Mouse (Mus musculus): ENCODE data around the gene Ogfod3. TPM values are rescaled to one million over a fixed set of nuclear protein-coding genes. Genes with fewer than 3 reads are reported as not detected.
A peak's percentile ranks its signal among the peaks of the same experiment; 100 is the strongest.

The Ogfod3 gene
- polyA plus RNA-seq, 1 experiment from 2014 or later = 37.9 TPM

- peak; percentile 77 for TF ChIP-seq CTCF (IDR thresholded peaks at IDR 0.05; ENCODE audit: low read depth)
- H3K4me1 ChIP-seq (replicated peaks; ENCODE audit: insufficient read depth, low read length) = no peaks in the 10 kb centered on the region
- H3K36me3 ChIP-seq (ENCODE audit: insufficient read depth, low read length) = no peaks in the 10 kb centered on the region
- no peak overlapping the region for H3K4me3 ChIP-seq (replicated peaks; ENCODE audit: low read depth, low read length)
- no peak overlapping the region for H3K4me2 ChIP-seq (ENCODE audit: low read length)
- no peak overlapping the region for H3K27ac ChIP-seq
- ATAC-seq (replicated peaks; ENCODE audit: low FRiP score, low read depth) (no peak), DNase-seq (ENCODE audit: low spot score) (peak; percentile 73)
- H3K27me3 ChIP-seq (ENCODE audit: insufficient read depth, low read length) = no peaks in the 10 kb centered on the region
- no peak overlapping the region for H3K9ac ChIP-seq (ENCODE audit: low read depth, low read length)
- no peaks in the 10 kb centered on the region for H3K9me3 ChIP-seq (replicated peaks; ENCODE audit: low read length)
- whole genome bisulfite sequencing = 38% methylated on average over 11 of the region's 11 CpGs
These were observed 2.9 kb downstream of the Ogfod3 start for GRCm38 (mm10) chr11:121201436-121202198.

- Histone ChIP-seq H3K4me3 (replicated peaks; ENCODE audit: low read depth, low read length) (no peak overlapping the region), H3K9ac (ENCODE audit: low read depth, low read length) (no peak overlapping the region), H3K4me2 (ENCODE audit: low read length) (no peak overlapping the region), H3K9me3 (replicated peaks; ENCODE audit: low read length) (no peaks in the 10 kb centered on the region), H3K4me1 (replicated peaks; ENCODE audit: insufficient read depth, low read length) (no peaks in the 10 kb centered on the region), H3K27ac (no peak overlapping the region), H3K36me3 (ENCODE audit: insufficient read depth, low read length) (peaks cover 3% of the 10 kb centered on the region; the same call in 1 of the 2 replicates), H3K27me3 (ENCODE audit: insufficient read depth, low read length) (no peaks in the 10 kb centered on the region)
- TF ChIP-seq CTCF (IDR thresholded peaks at IDR 0.05; ENCODE audit: low read depth) = no peak
- 82% methylated on average over 6 of the region's 6 CpGs for WGBS
- DNase-seq (ENCODE audit: low spot score) (no peak), ATAC-seq (replicated peaks; ENCODE audit: low FRiP score, low read depth) (no peak)
These were observed 3.7 kb downstream of the Ogfod3 start for GRCm38 (mm10) chr11:121200781-121201180.

- no peak for DNase-seq (ENCODE audit: low spot score)
These were observed 4.7 kb downstream of the Ogfod3 start for GRCm38 (mm10) chr11:121199851-121200250.

GRCm38 (mm10) chr11:121198622-121199021 lies 5.9 kb downstream of the Ogfod3 start:
- Histone ChIP-seq H3K9ac (ENCODE audit: low read depth, low read length) (no peak overlapping the region), H3K4me3 (replicated peaks; ENCODE audit: low read depth, low read length) (no peak overlapping the region), H3K36me3 (ENCODE audit: insufficient read depth, low read length) (peaks cover 3% of the 10 kb centered on the region; the same call in 1 of the 2 replicates), H3K9me3 (replicated peaks; ENCODE audit: low read length) (no peaks in the 10 kb centered on the region), H3K4me2 (ENCODE audit: low read length) (no peak overlapping the region), H3K27me3 (ENCODE audit: insufficient read depth, low read length) (no peaks in the 10 kb centered on the region), H3K4me1 (replicated peaks; ENCODE audit: insufficient read depth, low read length) (no peaks in the 10 kb centered on the region), H3K27ac (no peak overlapping the region)
- no peak for TF ChIP-seq CTCF (IDR thresholded peaks at IDR 0.05; ENCODE audit: low read depth)
- no peak for ATAC-seq (replicated peaks; ENCODE audit: low FRiP score, low read depth)
- peak; percentile 9 for DNase-seq (ENCODE audit: low spot score)
- WGBS = 24% methylated on average over 2 of the region's 2 CpGs

More at GRCm38 (mm10) chr11:121199851-121200250, 4.7 kb downstream of the Ogfod3 start:
- ATAC-seq (replicated peaks; ENCODE audit: low FRiP score, low read depth) = no peak
- 82% methylated on average over 4 of the region's 4 CpGs for WGBS
- Histone ChIP-seq H3K4me1 (replicated peaks; ENCODE audit: insufficient read depth, low read length) (no peaks in the 10 kb centered on the region), H3K4me2 (ENCODE audit: low read length) (no peak overlapping the region), H3K27me3 (ENCODE audit: insufficient read depth, low read length) (no peaks in the 10 kb centered on the region), H3K9me3 (replicated peaks; ENCODE audit: low read length) (no peaks in the 10 kb centered on the region), H3K36me3 (ENCODE audit: insufficient read depth, low read length) (peaks cover 3% of the 10 kb centered on the region; the same call in 1 of the 2 replicates), H3K4me3 (replicated peaks; ENCODE audit: low read depth, low read length) (no peak overlapping the region), H3K27ac (no peak overlapping the region), H3K9ac (ENCODE audit: low read depth, low read length) (no peak overlapping the region)
- no peak for TF ChIP-seq CTCF (IDR thresholded peaks at IDR 0.05; ENCODE audit: low read depth)

DNA sequence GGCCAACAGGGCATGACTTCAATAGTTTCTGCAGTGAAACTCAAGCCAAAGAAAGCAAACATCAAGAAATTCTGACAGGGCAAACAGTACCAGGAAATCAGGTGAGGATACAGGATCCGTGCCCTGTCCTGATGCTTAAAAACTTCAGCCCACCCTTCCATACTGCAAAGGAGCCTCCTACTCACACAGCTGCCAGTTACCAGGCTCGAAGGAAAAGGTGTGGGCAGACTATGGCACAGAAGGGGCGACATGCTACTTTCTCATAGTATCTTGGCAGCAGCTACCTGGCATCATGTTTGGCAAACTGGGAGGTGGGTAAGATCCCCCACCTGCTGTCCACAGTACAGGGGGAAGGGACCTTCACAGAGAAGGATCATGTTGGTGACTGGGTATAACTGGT lies 11.1 kb downstream of the Ogfod3 start:
- TF ChIP-seq CTCF (IDR thresholded peaks at IDR 0.05; ENCODE audit: low read depth) = no peak
- no peaks in the 10 kb centered on the region for H3K27me3 ChIP-seq (ENCODE audit: insufficient read depth, low read length)
- H3K4me2 ChIP-seq (ENCODE audit: low read length) = no peak overlapping the region
- H3K36me3 ChIP-seq (ENCODE audit: insufficient read depth, low read length) = peaks cover 3% of the 10 kb centered on the region; the same call in 1 of the 2 replicates
- H3K9ac ChIP-seq (ENCODE audit: low read depth, low read length) = no peak overlapping the region
- DNase-seq (ENCODE audit: low spot score) = peak; percentile 24
- no peak for ATAC-seq (replicated peaks; ENCODE audit: low FRiP score, low read depth)
- no peaks in the 10 kb centered on the region for H3K4me1 ChIP-seq (replicated peaks; ENCODE audit: insufficient read depth, low read length)
- no peaks in the 10 kb centered on the region for H3K9me3 ChIP-seq (replicated peaks; ENCODE audit: low read length)
- H3K27ac ChIP-seq = no peak overlapping the region
- 42% methylated on average over 3 of the region's 3 CpGs for WGBS
- no peak overlapping the region for H3K4me3 ChIP-seq (replicated peaks; ENCODE audit: low read depth, low read length)

GRCm38 (mm10) chr11:121192742-121193141 lies 11.8 kb downstream of the Ogfod3 start:
- no peak overlapping the region for H3K27ac ChIP-seq
- peaks cover 3% of the 10 kb centered on the region; the same call in 1 of the 2 replicates for H3K36me3 ChIP-seq (ENCODE audit: insufficient read depth, low read length)
- no peaks in the 10 kb centered on the region for H3K4me1 ChIP-seq (replicated peaks; ENCODE audit: insufficient read depth, low read length)
- no peak overlapping the region for H3K4me3 ChIP-seq (replicated peaks; ENCODE audit: low read depth, low read length)
- ATAC-seq (replicated peaks; ENCODE audit: low FRiP score, low read depth) (no peak), DNase-seq (ENCODE audit: low spot score) (no peak)
- no peak overlapping the region for H3K4me2 ChIP-seq (ENCODE audit: low read length)
- H3K27me3 ChIP-seq (ENCODE audit: insufficient read depth, low read length) = no peaks in the 10 kb centered on the region
- WGBS = 58% methylated on average over 2 of the region's 2 CpGs
- TF ChIP-seq CTCF (IDR thresholded peaks at IDR 0.05; ENCODE audit: low read depth) = no peak
- no peaks in the 10 kb centered on the region for H3K9me3 ChIP-seq (replicated peaks; ENCODE audit: low read length)
- H3K9ac ChIP-seq (ENCODE audit: low read depth, low read length) = no peak overlapping the region

Data from kidney, postnatal 0 days (tissue).